Mouse (Mus musculus): ENCODE results near the gene Sox1.

The Sox1 gene

GRCm38 (mm10) chr8:12389801-12390639 is 5.1 kb upstream of the Sox1 start:
- no peak for DNase-seq

- no peak for DNase-seq
Observed at GRCm38 (mm10) chr8:12390640-12391365, 4.3 kb upstream of the Sox1 start.

GRCm38 (mm10) chr8:12391366-12392250 is 3.5 kb upstream of the Sox1 start:
- DNase-seq = no peak

- no peak for DNase-seq
Observed at GRCm38 (mm10) chr8:12392801-12393200, 2.3 kb upstream of the Sox1 start.

GRCm38 (mm10) chr8:12394385-12395000 is 602 bp upstream of the Sox1 start:
- no peak for DNase-seq

GRCm38 (mm10) chr8:12396501-12397345 is 1.6 kb downstream of the Sox1 start:
- no peak for DNase-seq

GRCm38 (mm10) chr8:12397346-12397925 is 2.3 kb downstream of the Sox1 start:
- DNase-seq = no peak

GRCm38 (mm10) chr8:12398011-12398945 is 3.2 kb downstream of the Sox1 start:
- no peak for DNase-seq

- DNase-seq = no peak
Observed at GRCm38 (mm10) chr8:12399421-12400205, 4.5 kb downstream of the Sox1 start.

- no peak for DNase-seq
Observed at GRCm38 (mm10) chr8:12400611-12401390, 5.7 kb downstream of the Sox1 start.

GRCm38 (mm10) chr8:12401391-12402270 is 6.5 kb downstream of the Sox1 start:
- DNase-seq = no peak

- no peak for DNase-seq
Observed at GRCm38 (mm10) chr8:12402709-12403108, 7.6 kb downstream of the Sox1 start.

GRCm38 (mm10) chr8:12408020-12408419 is 12.9 kb downstream of the Sox1 start:
- no peak for DNase-seq

- DNase-seq = no peak
Observed at GRCm38 (mm10) chr8:12409976-12410375, 14.9 kb downstream of the Sox1 start.

- no peak for DNase-seq
Observed at GRCm38 (mm10) chr8:12417056-12417455, 22.0 kb downstream of the Sox1 start.

GRCm38 (mm10) chr8:12420537-12420936 is 25.4 kb downstream of the Sox1 start:
- no peak for DNase-seq

- no peak for DNase-seq
Observed at GRCm38 (mm10) chr8:12425906-12426305, 30.8 kb downstream of the Sox1 start.

Data from lung, postnatal 10 days (tissue).